Mouse (Mus musculus) spleen, adult 2 months (tissue): ENCODE results near the gene Hist1h2af.
A peak's percentile ranks its signal among the peaks of the same experiment; 100 is the strongest.
"Not testable (repeated sequence)": the region's sequence is repeated elsewhere in the genome, so short reads cannot be mapped to it uniquely, and the experiment has no call there.

Experiments
- CTCF ChIP-seq: fragments of 200-500 bp; IDR thresholded peaks from 2 replicates; pipeline ENCODE4 v1.5.1; 2011; ENCODE audit warnings: mild to moderate bottlenecking, inconsistent platforms; ENCODE audit not compliant: insufficient read depth, insufficient read length, insufficient replicate concordance; ENCODE audit errors: extremely low read depth
- POLR2A ChIP-seq: fragments of 200-500 bp; IDR thresholded peaks from 2 replicates; pipeline ENCODE4 v1.6.1; 2011; ENCODE audit warnings: low read depth, low read length, inconsistent platforms

- TF ChIP-seq CTCF, result not testable (repeated sequence)
- peak; percentile 72 for TF ChIP-seq POLR2A
Measured at GRCm38 (mm10) chr13:23542999-23543607, 9.4 kb downstream of the Hist1h2af start, which contains the start of gene Hist1h2bh.
